Mouse (Mus musculus) left cerebral cortex, adult 8-10 months (tissue): ENCODE measurements at regions not wholly inside any gene's neighbourhood (a gene's known extent, or its start where the extent isn't known, plus 50 kb on each side); places are given as distances from the start of the nearest gene placed in this dataset.

Experiments used
- DNase-seq, 2 experiments: peaks; one replicate each; pipeline ENCODE4 v3.0.0; 2022; ENCODE audit warnings: low spot score in 2 of 2

DNA sequence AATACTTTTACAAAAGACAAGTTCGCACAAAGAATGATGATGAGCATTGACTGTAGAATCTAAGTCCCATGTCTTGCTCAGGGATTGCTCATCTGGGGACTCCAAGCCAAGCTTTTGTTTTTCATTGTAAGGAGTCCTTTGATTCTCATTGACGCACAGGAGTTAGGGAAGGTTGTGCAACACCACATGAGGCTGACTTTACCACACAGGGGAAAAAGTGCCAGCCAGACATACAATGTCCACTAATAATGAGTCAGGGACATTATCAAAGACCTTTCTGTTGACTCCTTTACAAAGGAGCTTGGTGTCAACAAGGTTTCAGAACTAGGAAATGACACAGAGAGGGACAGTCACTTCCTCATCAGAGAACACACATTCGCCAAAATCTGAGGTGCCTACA, 200.1 kb downstream of the Gm11361 start:
- no peak for DNase-seq

DNA sequence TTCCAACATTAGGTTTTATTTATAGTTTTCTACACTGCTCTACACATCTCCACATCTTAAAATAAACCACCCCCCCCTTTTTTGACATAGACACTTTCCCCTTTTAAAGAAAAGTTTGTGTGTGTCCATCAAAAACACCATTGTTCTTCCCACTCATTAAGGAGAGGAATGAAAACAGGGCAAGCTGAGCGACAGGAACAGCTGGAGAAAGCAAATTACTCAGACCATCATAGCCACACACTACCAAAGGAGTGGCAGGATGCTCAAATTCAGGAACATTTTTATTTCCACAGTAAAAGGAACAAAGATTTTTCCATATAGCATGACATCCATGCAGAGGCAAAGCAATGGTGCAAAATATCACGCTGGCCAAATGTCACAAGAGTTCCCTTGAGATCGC, 198.6 kb downstream of the Gm11361 start:
- no peak for DNase-seq

DNA sequence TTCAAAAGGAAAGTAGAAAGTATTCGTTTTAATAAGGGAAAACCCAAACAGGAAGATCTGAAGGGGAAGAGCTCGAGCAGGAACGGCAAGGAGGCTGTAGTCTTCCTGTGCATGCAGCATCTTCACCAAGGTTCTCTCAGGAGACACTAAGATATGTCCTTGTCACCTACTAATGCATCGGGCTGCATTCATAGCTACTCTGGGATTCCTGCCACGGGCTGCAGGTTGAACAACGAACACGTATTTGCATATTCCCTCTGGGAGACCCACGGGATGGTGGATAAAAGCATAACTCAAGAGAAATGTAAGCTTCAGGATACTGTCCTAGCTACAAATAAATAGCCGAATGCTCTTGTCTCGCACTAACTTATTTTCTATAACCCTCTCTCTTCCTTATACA, 197.7 kb downstream of the Gm11361 start:
- no peak for DNase-seq

DNA sequence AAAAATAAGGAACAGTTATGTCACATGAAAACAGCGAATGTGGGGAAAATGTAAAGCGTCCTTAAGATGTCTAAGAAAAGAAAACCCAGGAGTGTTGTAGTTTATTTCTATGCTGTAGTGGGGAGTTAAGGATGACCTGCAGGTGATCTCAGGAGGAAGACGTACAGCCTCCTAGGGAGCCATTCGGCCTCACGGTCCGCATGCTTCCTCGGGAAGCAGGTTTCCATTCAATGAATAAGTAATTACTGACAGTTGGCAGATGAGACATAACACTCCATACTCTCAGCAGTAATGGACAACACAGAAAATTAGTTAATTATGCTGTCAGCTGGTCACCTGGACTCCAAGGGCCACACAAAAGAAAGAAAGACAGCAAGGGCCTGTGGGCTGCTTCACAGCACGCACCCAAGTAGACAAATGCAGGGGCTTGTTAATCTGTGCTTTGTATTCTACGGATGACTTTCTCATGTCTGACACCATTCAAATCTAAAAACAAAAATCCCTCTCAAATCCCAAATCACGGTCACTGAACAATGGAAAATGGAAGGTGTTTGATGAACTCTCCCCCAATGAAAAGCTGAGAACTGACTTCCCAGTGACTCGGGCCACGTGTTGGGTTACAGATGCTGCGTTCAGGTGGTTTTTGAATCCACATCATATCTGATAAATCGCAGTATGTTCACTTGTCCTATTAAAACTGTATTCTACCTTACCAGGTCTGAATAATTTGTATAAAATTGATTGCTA, 193.5 kb downstream of the Gm11361 start:
- DNase-seq = no peak

- DNase-seq = no peak
Observed at GRCm38 (mm10) chr13:28449026-28449425, 191.7 kb downstream of the Gm11361 start.

DNA sequence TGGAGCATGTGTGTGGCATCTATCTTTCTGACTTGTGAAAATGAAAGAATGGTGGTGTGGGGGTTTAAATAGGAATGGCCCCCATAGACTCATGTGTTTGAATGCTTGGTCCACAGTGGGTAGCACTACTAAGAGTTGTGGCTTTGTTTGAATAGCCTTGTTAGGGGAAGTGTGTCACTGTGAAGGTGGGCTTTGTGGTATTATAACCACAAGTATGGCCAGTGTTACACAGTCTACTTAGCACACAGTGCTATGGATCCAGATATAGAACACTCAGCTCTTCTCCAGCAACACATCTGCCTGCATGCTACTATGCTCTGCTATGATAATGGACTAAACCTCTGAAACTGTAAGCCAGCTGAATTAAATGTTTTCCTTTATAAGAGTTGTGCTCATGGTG, 184.9 kb downstream of the Gm11361 start:
- no peak for DNase-seq

- DNase-seq = no peak
Observed at GRCm38 (mm10) chr13:28433445-28433844, 176.1 kb downstream of the Gm11361 start.

DNA sequence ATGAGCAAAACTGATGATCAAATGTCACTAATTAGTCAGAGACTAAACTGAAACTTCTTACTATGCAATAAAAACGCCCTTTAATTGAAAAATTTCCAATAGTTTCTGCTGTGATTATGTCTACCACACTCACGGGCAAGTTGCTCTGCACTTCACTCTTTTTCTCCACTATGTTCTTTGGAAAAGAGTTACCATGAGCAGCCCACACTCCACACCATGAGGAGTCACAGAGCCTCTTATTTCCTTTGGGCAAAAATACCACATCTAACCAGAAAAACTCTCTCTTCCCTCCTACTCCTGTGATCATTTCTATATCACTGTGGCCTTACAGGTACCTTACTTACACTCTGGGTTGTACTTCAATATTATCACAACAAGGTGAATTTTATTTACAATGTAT, 174.7 kb downstream of the Gm11361 start:
- no peak for DNase-seq

- DNase-seq = no peak
Observed at GRCm38 (mm10) chr13:28426085-28426484, 168.8 kb downstream of the Gm11361 start.

DNA sequence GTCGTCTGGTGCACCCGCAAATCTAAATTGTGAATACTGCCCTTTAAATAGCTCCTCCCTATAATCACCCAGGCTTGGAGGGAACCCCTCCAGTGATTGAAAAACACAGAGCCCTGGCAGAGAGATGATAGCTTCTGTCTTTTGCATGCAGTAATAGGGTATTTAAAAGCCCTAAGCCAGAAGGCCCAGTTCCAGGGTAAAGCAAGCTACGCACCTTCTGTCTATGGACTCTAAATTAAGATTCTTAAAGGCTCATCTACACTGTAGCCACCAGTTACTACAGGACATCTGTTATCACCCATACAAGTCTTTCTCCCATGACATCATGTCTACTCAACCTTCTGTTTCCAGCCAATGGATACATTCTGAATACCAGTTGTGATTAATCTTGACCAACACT, 167.8 kb downstream of the Gm11361 start:
- no peak for DNase-seq

DNA sequence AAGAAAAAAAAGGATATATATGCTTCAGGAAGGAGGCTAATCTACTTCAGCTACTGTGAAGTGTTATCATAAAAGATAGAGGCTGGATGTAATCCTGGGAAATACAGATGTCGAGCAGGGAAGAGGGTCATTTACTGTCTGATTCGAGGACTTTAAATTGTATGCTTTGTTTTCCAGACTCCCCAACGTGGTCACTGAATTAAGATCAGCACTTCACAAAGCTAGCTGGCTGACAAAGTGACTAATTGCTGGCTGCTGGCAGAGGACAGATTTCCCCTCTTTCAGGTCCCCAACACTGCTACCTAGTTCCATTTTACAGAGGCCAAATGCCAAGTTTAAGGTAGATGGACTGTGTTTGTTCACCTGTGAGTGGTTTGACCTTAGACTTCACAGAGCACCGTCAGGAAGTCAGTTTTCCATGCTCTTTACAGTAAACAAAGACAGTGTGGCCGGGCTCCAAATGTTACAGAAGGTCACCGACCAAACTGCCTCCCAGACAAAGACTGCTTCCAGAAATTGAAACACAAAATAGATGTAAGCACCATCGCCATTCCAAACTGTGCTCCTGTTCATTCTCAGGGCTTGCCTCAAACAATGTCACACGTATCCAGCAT, 167.2 kb downstream of the Gm11361 start:
- no peak for DNase-seq

GRCm38 (mm10) chr13:28421309-28421708, 164.0 kb downstream of the Gm11361 start:
- no peak for DNase-seq

GRCm38 (mm10) chr13:28420636-28421035, 163.3 kb downstream of the Gm11361 start:
- no peak for DNase-seq

DNA sequence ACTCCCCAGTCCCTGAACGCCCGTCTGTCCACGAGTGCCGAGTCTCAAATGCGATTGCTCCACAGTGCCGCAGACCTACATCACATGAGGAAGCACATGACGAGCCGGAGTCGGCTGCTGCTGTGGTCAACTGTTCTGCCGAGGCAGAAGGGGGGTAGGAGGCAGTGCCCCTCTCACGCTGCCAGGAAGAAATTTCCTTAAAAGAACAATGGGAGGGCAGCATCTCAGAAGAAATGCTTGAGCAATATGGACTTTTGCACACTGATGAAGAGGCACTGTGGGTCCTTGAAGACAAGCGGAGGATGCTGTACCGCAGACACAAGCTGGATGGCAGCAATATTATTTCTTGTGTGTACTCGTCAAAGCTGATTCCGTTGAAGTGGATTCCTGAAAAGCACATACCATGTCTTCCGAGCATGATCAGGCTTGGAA, 162.6 kb downstream of the Gm11361 start:
- DNase-seq = peak; percentile 60 to 92

GRCm38 (mm10) chr13:28418936-28419681, 161.8 kb downstream of the Gm11361 start:
- DNase-seq = peak; percentile 15 to 45

DNA sequence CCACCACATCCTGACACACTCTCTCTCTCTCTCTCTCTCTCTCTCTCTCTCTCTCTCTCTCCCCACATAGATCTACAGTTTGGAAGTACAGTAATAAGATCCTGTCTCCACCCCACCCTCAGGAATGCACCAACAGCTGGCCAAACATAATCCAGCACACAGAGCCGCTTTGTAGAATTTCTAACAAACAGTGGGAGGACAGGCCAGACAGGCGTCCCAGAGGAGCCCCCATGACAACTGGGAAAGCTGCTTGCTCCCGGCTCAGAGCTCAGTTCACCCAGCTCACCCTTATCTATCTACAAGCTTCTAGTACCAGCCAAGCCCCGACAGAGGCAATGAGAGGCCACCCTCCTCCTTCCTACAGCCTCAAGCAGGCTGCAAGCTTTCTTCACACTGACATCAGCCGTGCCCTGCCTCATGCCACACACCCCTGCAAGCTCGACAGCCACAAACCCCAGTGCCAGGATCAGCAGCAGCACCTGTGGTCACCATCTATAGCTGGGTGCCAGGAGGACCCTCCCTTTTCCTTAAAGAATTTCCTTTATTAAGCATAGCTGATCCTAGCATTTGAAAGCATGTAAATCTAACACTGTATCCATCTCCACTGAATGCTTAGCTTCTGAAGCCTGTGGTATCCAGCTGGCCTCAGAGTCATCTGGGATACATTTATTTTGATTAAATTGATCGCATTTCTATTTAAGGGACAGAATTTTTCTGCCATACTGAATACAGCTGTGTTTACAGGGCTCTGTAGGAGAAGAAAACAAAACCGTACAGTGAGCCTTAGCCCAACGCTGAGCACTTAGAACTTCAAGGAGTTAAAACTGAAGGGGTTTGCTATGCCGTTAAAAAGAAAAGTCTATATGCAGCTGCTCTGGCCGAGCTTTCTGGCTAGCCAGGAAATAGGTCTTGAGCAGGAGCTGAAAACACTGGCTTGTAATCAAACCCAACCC, 160.9 kb downstream of the Gm11361 start:
- DNase-seq = peak; percentile 37 to 51

DNA sequence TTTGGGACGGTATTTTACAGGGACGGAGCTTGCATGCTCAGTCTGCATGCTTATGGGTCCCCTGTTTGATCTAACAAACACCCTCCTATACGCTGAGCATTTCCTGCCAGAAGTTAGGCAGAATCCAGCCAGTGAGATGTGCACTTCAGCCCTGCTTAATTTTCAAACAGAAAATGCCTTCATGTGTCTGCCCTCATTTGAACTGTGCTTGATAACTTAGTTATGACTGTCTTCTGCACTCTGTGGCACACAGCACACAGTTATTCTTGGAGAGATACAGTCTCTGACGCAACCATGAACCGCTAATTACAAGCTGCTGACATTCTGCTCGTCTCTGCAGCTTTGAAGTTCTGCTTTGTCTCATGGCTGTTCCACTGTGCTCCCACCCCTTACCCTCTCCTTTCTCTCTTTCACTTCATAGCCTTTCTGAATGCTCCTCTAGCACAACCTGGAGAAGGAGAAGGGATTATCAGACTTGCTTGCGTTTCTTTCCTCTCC, 160.2 kb downstream of the Gm11361 start:
- DNase-seq = peak; percentile 32 to 38

- DNase-seq = peak in 1 of 2 experiments; percentile 29
Observed at GRCm38 (mm10) chr13:28416887-28417286, 159.6 kb downstream of the Gm11361 start.

GRCm38 (mm10) chr13:28416231-28416630, 158.9 kb downstream of the Gm11361 start:
- peak; percentile 31 to 41 for DNase-seq

DNA sequence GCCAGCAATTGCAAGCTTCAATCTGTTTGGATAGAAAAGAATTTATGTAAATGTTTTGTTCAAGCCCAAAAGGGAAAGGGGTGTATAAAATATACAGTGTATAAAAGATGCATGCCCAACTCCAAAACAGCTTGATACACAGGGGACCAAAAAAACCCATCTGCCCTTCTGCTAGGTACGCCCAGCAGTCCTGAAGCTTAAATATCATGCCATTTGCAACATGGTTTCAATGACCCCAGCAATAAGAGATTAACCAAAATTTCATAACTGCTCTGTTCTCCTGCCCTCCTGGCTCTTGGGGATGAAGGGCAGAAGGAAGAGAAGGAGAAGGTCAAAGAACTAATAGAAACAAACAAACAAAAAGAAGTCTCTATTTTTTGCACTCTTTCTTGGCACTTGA, 158.4 kb downstream of the Gm11361 start:
- DNase-seq = no peak

DNA sequence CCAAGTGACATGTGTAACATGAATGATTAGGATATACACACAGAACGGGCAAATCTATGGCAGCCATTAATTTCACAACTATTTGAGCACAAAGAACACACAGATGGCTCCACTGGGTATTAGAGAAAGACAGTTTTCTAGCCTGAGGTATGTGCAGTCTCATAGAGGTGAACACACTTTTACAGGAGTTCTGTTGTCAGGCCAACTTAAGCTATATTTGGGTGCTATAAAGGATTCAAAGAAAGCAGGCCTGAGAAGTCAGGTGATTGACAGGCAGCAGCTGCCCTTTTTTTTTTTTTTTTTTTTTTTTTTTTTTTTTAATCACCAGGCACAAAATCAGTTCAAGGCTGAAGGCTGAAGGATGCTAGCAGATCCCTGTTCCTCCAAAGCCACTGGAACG, 153.0 kb downstream of the Gm11361 start:
- DNase-seq = no peak
